8 mouse cellular contexts compared by ENCODE assay signal in genomic region chr17:53479604-53480041, GRCm38 (mm10). TPM values are rescaled to one million over a fixed set of nuclear protein-coding genes. Genes with fewer than 3 reads are reported as not detected.
DNase-seq lines count a peak whose midpoint lies in the region; ATAC-seq and TF ChIP-seq lines count a peak whose summit lies in the region.

No protein-coding gene starts in this region.

- TF ChIP-seq CTCF in kidney, postnatal 0 days (IDR thresholded peaks at IDR 0.05; ENCODE audit: low read depth): peak; percentile 24; the same call in 1 of the 2 replicates
- TF ChIP-seq CTCF in liver, adult 2 months (IDR thresholded peaks at IDR 0.05; ENCODE audit: low read depth, low read length): no peak
- TF ChIP-seq CTCF in stomach, postnatal 0 days (IDR thresholded peaks at IDR 0.05; ENCODE audit: low read depth): 0 out of 2 replicates have a peak, but pooled peaks have one; percentile 30

- peak; percentile 22 for ATAC-seq in embryonic facial prominence, embryonic 14.5 days (ENCODE audit: low read depth)
- 0 out of 2 replicates have a peak, but pooled peaks have one; percentile 7 for ATAC-seq in heart, embryonic 12.5 days (ENCODE audit: insufficient number of reproducible peaks, low FRiP score)
- ATAC-seq in kidney, postnatal 0 days (replicated peaks; ENCODE audit: low FRiP score, low read depth): peak; percentile 52
- ATAC-seq in stomach, postnatal 0 days (ENCODE audit: low FRiP score, low TSS enrichment): peak; percentile 70

- WGBS in embryonic facial prominence, embryonic 14.5 days: 0% methylated on average over 17 of the region's 33 CpGs
- WGBS in heart, embryonic 12.5 days: under 1% methylated on average over 33 of the region's 33 CpGs
- WGBS in kidney, postnatal 0 days: under 1% methylated on average over 29 of the region's 33 CpGs
- 1% methylated on average over 33 of the region's 33 CpGs for WGBS in liver, adult 2 months
- 1% methylated on average over 17 of the region's 33 CpGs for WGBS in stomach, postnatal 0 days

- peak overlapping the region; percentile 90 for H3K4me3 ChIP-seq in embryonic facial prominence, embryonic 14.5 days (ENCODE audit: low read depth, low read length)
- H3K4me3 ChIP-seq in heart, embryonic 12.5 days: peak overlapping the region; percentile 81
- H3K4me3 ChIP-seq in kidney, postnatal 0 days (replicated peaks; ENCODE audit: low read depth, low read length): peak overlapping the region; percentile 93
- H3K4me3 ChIP-seq in liver, adult 2 months (ENCODE audit: insufficient read depth, low read depth, low read length): peak overlapping the region; percentile 71
- H3K4me3 ChIP-seq in stomach, postnatal 0 days (ENCODE audit: low read depth, low read length): peak overlapping the region; percentile 97

- no peak for TF ChIP-seq EP300 in stomach, postnatal 0 days (optimal IDR thresholded peaks at IDR 0.05)

- DNase-seq in CD4-positive, CD25-positive, alpha-beta regulatory T cell, adult 2 months (ENCODE audit: low read depth, low spot score): peak; percentile 73
- DNase-seq in adrenal gland, adult 2 months: peak; percentile 88
- peak; percentile 69 for DNase-seq in embryonic facial prominence, embryonic 14.5 days (ENCODE audit: low spot score)
- DNase-seq in kidney, postnatal 0 days (ENCODE audit: low spot score): peak; percentile 67
- peak; percentile 37 for DNase-seq in liver, adult 2 months (ENCODE audit: extremely low read depth, low read depth, low spot score)
- peak; percentile 18 to 55 for DNase-seq in monocyte, adult 2 months (ENCODE audit: low read depth in 1 of 2, low spot score in 2 of 2)
- peak; percentile 77 for DNase-seq in stomach, postnatal 0 days (ENCODE audit: low spot score)

- peak overlapping the region; percentile 99 for H3K9ac ChIP-seq in embryonic facial prominence, embryonic 14.5 days (ENCODE audit: low read depth, low read length)
- peak overlapping the region; percentile 91 for H3K9ac ChIP-seq in heart, embryonic 12.5 days
- H3K9ac ChIP-seq in kidney, postnatal 0 days (ENCODE audit: low read depth, low read length): peak overlapping the region; percentile 98
- H3K9ac ChIP-seq in liver, adult 2 months (ENCODE audit: low read depth, low read length): peak overlapping the region; percentile 88
- H3K9ac ChIP-seq in stomach, postnatal 0 days (ENCODE audit: low read length): peak overlapping the region; percentile 99

- H3K9me3 ChIP-seq in embryonic facial prominence, embryonic 14.5 days (ENCODE audit: control insufficient read depth, low read length): no peaks in the 10 kb centered on the region
- H3K9me3 ChIP-seq in heart, embryonic 12.5 days (replicated peaks): no peaks in the 10 kb centered on the region
- H3K9me3 ChIP-seq in kidney, postnatal 0 days (replicated peaks; ENCODE audit: low read length): no peaks in the 10 kb centered on the region
- H3K9me3 ChIP-seq in stomach, postnatal 0 days (ENCODE audit: control insufficient read depth, low read length): no peaks in the 10 kb centered on the region

- H3K27me3 ChIP-seq in embryonic facial prominence, embryonic 14.5 days (replicated peaks; ENCODE audit: control insufficient read depth, insufficient read depth, low read length): no peaks in the 10 kb centered on the region
- no peaks in the 10 kb centered on the region for H3K27me3 ChIP-seq in heart, embryonic 12.5 days (replicated peaks)
- no peaks in the 10 kb centered on the region for H3K27me3 ChIP-seq in kidney, postnatal 0 days (ENCODE audit: insufficient read depth, low read length)
- H3K27me3 ChIP-seq in liver, adult 2 months (ENCODE audit: control insufficient read depth, insufficient read depth, low read length): no peaks in the 10 kb centered on the region
- H3K27me3 ChIP-seq in stomach, postnatal 0 days (ENCODE audit: control insufficient read depth, insufficient read depth, low read length): no peaks in the 10 kb centered on the region

- TF ChIP-seq POLR2A in liver, adult 2 months (IDR thresholded peaks at IDR 0.05; ENCODE audit: extremely low read depth, insufficient read depth, low read length): no peak

- H3K27ac ChIP-seq in embryonic facial prominence, embryonic 14.5 days (replicated peaks; ENCODE audit: low read depth, low read length): peak overlapping the region; percentile 100
- peak overlapping the region; percentile 96 for H3K27ac ChIP-seq in heart, embryonic 12.5 days (ENCODE audit: poor library complexity, severe bottlenecking)
- peak overlapping the region; percentile 100 for H3K27ac ChIP-seq in kidney, postnatal 0 days
- peak overlapping the region; percentile 85 for H3K27ac ChIP-seq in liver, adult 2 months (replicated peaks; ENCODE audit: insufficient read depth, low read depth, low read length)
- peak overlapping the region; percentile 100 for H3K27ac ChIP-seq in stomach, postnatal 0 days (replicated peaks)

- H3K4me1 ChIP-seq in embryonic facial prominence, embryonic 14.5 days (ENCODE audit: control insufficient read depth, insufficient read depth, low read length): peaks cover 20% of the 10 kb centered on the region
- H3K4me1 ChIP-seq in heart, embryonic 12.5 days (replicated peaks): peaks cover 16% of the 10 kb centered on the region
- H3K4me1 ChIP-seq in kidney, postnatal 0 days (replicated peaks; ENCODE audit: insufficient read depth, low read length): 0 out of 2 replicates have a peak, but pooled peaks cover 6% of the 10 kb centered on the region
- H3K4me1 ChIP-seq in liver, adult 2 months (ENCODE audit: control insufficient read depth, insufficient read depth, low read length): peaks cover 10% of the 10 kb centered on the region; the same call in 1 of the 2 replicates
- no peaks in the 10 kb centered on the region for H3K4me1 ChIP-seq in stomach, postnatal 0 days (replicated peaks; ENCODE audit: control insufficient read depth, insufficient read depth)

- peaks cover 3% of the 10 kb centered on the region; the same call in 1 of the 2 replicates for H3K79me2 ChIP-seq in liver, adult 2 months (ENCODE audit: control insufficient read depth, insufficient read depth, low read length)

- H3K36me3 ChIP-seq in embryonic facial prominence, embryonic 14.5 days (ENCODE audit: control insufficient read depth, insufficient read depth, low read length): peaks cover 10% of the 10 kb centered on the region
- peaks cover 2% of the 10 kb centered on the region; the same call in 1 of the 2 replicates for H3K36me3 ChIP-seq in heart, embryonic 12.5 days
- 0 out of 2 replicates have a peak, but pooled peaks cover 5% of the 10 kb centered on the region for H3K36me3 ChIP-seq in kidney, postnatal 0 days (ENCODE audit: insufficient read depth, low read length)
- H3K36me3 ChIP-seq in liver, adult 2 months (ENCODE audit: control insufficient read depth, insufficient read depth, low read length): peaks cover 8% of the 10 kb centered on the region
- H3K36me3 ChIP-seq in stomach, postnatal 0 days (ENCODE audit: control insufficient read depth, insufficient read depth, low read length): peaks cover 3% of the 10 kb centered on the region; the same call in 1 of the 2 replicates

- peak overlapping the region; percentile 65 for H3K4me2 ChIP-seq in embryonic facial prominence, embryonic 14.5 days (ENCODE audit: low read depth, low read length)
- peak overlapping the region; percentile 77 for H3K4me2 ChIP-seq in heart, embryonic 12.5 days
- peak overlapping the region; percentile 77 for H3K4me2 ChIP-seq in kidney, postnatal 0 days (ENCODE audit: low read length)
- H3K4me2 ChIP-seq in stomach, postnatal 0 days (replicated peaks; ENCODE audit: low read depth): peak overlapping the region; percentile 72

RNA-seq across cellular contexts. Expression of gene Rab5a, which starts 0.6 kb away (rescaled TPM):
- total RNA-seq in adrenal gland, adult 2 months (2021): 10 to 100 TPM; 89.3 to 93.3 TPM
- polyA plus RNA-seq in adrenal gland, adult 2 months (2012; rRNA removed): 2.9 and 3.1 TPM in 2 replicates
- polyA plus RNA-seq in embryonic facial prominence, embryonic 14.5 days (2014; fragmentation: Nextera tagmentation; extraction: Ambion mirVana): 85.4 and 88.2 TPM in 2 replicates
- polyA plus RNA-seq in heart, embryonic 12.5 days (2016; fragmentation: Nextera tagmentation; extraction: Ambion mirVana): 90.9 and 99.0 TPM in 2 replicates
- polyA plus RNA-seq in kidney, postnatal 0 days (2015; fragmentation: Nextera tagmentation; extraction: Ambion mirVana): 85.1 and 88.0 TPM in 2 replicates
- total RNA-seq in liver, adult 2 months (2014; rRNA removed): 44.8 and 53.7 TPM in 2 replicates
- polyA plus RNA-seq in liver, adult 2 months (2012; rRNA removed): 6.0 and 7.5 TPM in 2 replicates
- 108 and 109 TPM in 2 replicates for polyA plus RNA-seq in stomach, postnatal 0 days (2015; fragmentation: Nextera tagmentation; extraction: Ambion mirVana)

RNA-seq across cellular contexts. Expression of gene Efhb, which starts 16.5 kb away (rescaled TPM):
- total RNA-seq in adrenal gland, adult 2 months (2021): under 1 TPM; 0.46 to 0.59 TPM
- polyA plus RNA-seq in adrenal gland, adult 2 months (2012; rRNA removed): 0.03 TPM in 1 of 2 replicates, not detected in the other
- polyA plus RNA-seq in embryonic facial prominence, embryonic 14.5 days (2014; fragmentation: Nextera tagmentation; extraction: Ambion mirVana): 0.79 and 1.1 TPM in 2 replicates
- 0.39 and 0.42 TPM in 2 replicates for polyA plus RNA-seq in heart, embryonic 12.5 days (2016; fragmentation: Nextera tagmentation; extraction: Ambion mirVana)
- polyA plus RNA-seq in kidney, postnatal 0 days (2015; fragmentation: Nextera tagmentation; extraction: Ambion mirVana): 0.24 and 0.32 TPM in 2 replicates
- total RNA-seq in liver, adult 2 months (2014; rRNA removed): 0.07 TPM in 1 of 2 replicates, not detected in the other
- not detected in 2 replicates for polyA plus RNA-seq in liver, adult 2 months (2012; rRNA removed)
- 0.44 and 0.46 TPM in 2 replicates for polyA plus RNA-seq in stomach, postnatal 0 days (2015; fragmentation: Nextera tagmentation; extraction: Ambion mirVana)

RNA-seq across cellular contexts. Expression of gene Pp2d1, which starts 59.6 kb away (rescaled TPM):
- not detected for total RNA-seq in adrenal gland, adult 2 months (2021)
- polyA plus RNA-seq in adrenal gland, adult 2 months (2012; rRNA removed): not detected in 2 replicates
- polyA plus RNA-seq in embryonic facial prominence, embryonic 14.5 days (2014; fragmentation: Nextera tagmentation; extraction: Ambion mirVana): 0.21 and 0.22 TPM in 2 replicates
- polyA plus RNA-seq in heart, embryonic 12.5 days (2016; fragmentation: Nextera tagmentation; extraction: Ambion mirVana): 0.19 and 0.23 TPM in 2 replicates
- polyA plus RNA-seq in kidney, postnatal 0 days (2015; fragmentation: Nextera tagmentation; extraction: Ambion mirVana): 0.13 and 0.22 TPM in 2 replicates
- total RNA-seq in liver, adult 2 months (2014; rRNA removed): 0.09 TPM in 1 of 2 replicates, not detected in the other
- not detected in 2 replicates for polyA plus RNA-seq in liver, adult 2 months (2012; rRNA removed)
- polyA plus RNA-seq in stomach, postnatal 0 days (2015; fragmentation: Nextera tagmentation; extraction: Ambion mirVana): 0.12 and 0.22 TPM in 2 replicates

Comparison
In these comparisons a context has a peak if more than half of its experiments do, and no peak if none do; other contexts are left out.
1. Peak in every context shown above with its lines: DNase-seq, ATAC-seq, H3K4me3 ChIP-seq and H3K27ac ChIP-seq.
2. DNase-seq: peak in every context shown above with its lines; median percentile 88 in adrenal gland, adult 2 months; 77 in stomach, postnatal 0 days; 73 in CD4-positive, CD25-positive, alpha-beta regulatory T cell, adult 2 months; 69 in embryonic facial prominence, embryonic 14.5 days; 67 in kidney, postnatal 0 days; 37 in liver, adult 2 months; 36 in monocyte, adult 2 months.
3. ATAC-seq: peak in every context shown above with its lines; median percentile 70 in stomach, postnatal 0 days; 52 in kidney, postnatal 0 days; 22 in embryonic facial prominence, embryonic 14.5 days; 7 in heart, embryonic 12.5 days.
4. RNA of gene Rab5a, which starts 0.6 kb away (polyA plus RNA-seq): 108 to 109 TPM in stomach, postnatal 0 days, 90.9 to 99.0 TPM in heart, embryonic 12.5 days, 85.1 to 88.0 TPM in kidney, postnatal 0 days and 85.4 to 88.2 TPM in embryonic facial prominence, embryonic 14.5 days; 6.0 to 7.5 TPM in liver, adult 2 months and 2.9 to 3.1 TPM in adrenal gland, adult 2 months; every median in the first group is over 10 times any median in the second.